Mouse (Mus musculus): ENCODE data around the gene Atp2b2. TPM values are rescaled to one million over a fixed set of nuclear protein-coding genes. Genes with fewer than 3 reads are reported as not detected.

The Atp2b2 gene
- polyA plus RNA-seq, 1 experiment from 2014 or later, result 0.03 TPM

DNA sequence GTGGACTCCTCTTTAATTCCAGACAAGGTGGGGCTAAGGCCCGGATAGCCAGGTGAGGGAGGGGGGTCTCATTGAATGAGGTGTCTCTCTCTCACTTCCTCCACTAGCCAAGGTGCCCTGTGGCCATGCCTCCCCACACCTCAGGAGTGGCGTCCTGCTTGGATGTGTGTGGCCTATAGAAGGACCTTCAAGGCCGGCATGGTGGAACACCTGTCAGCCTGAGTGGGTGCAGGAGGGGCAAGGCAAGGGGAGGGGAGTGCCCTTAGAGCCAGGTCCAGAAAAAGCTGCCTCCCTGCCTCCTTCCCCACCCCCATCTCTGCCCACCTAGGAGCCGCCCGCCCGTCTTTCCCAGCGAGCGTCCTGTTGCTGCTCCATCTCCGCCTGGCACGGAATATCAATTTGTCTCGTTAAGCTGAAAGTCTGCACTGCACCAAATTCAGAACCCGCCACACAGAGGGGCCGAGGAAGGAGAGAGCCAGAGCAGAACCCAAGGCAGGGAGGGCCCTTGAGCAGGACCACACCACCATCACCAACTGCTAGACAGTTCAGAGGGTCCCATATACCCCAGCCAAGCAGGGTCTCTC lies 150.2 kb downstream of the Atp2b2 start:
- peaks cover 16% of the 10 kb centered on the region for H3K4me1 ChIP-seq
- 50% methylated on average over 13 of the region's 13 CpGs for WGBS
- no peak for DNase-seq (ENCODE audit: low spot score)

GRCm38 (mm10) chr6:113891225-113891967 lies 151.0 kb downstream of the Atp2b2 start:
- Histone ChIP-seq H3K36me3 (no peaks in the 10 kb centered on the region), H3K27me3 (ENCODE audit: low read depth, poor library complexity, severe bottlenecking) (peaks cover 74% of the 10 kb centered on the region), H3K4me1 (peaks cover 16% of the 10 kb centered on the region), H3K9me3 (replicated peaks) (no peaks in the 10 kb centered on the region), H3K4me3 (peak overlapping the region; percentile 51), H3K27ac (no peak overlapping the region)
- DNase-seq (ENCODE audit: low spot score), result peak; percentile 55
- under 1% methylated on average over 45 of the region's 49 CpGs for WGBS

More for the DNA sequence above, 150.2 kb downstream of the Atp2b2 start:
- no peak overlapping the region for H3K27ac ChIP-seq
- H3K4me3 ChIP-seq, result no peak overlapping the region
- peaks cover 70% of the 10 kb centered on the region for H3K27me3 ChIP-seq (ENCODE audit: low read depth, poor library complexity, severe bottlenecking)
- no peaks in the 10 kb centered on the region for H3K9me3 ChIP-seq (replicated peaks)
- no peaks in the 10 kb centered on the region for H3K36me3 ChIP-seq

DNA sequence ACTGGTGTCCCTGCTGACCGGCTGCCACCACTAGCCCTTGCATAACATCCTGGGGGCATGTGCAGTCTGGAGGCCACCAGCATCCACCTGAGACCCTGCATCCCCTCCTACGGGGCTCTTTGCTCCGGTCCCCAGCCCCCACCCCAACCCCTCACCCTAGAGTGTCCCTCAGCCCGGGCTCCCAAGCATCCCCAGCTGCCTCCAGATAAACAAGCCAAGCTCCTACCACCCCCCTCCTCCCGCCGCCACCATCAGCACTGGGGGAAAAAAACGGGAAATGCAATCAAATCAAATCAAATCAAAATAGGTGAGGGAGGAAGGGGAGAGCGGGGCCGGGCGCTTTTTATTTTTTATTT lies 151.6 kb downstream of the Atp2b2 start:
- Histone ChIP-seq H3K27me3 (ENCODE audit: low read depth, poor library complexity, severe bottlenecking) (peaks cover 74% of the 10 kb centered on the region), H3K9me3 (replicated peaks) (no peaks in the 10 kb centered on the region), H3K4me1 (peaks cover 16% of the 10 kb centered on the region), H3K36me3 (no peaks in the 10 kb centered on the region), H3K27ac (no peak overlapping the region), H3K4me3 (peak overlapping the region; percentile 51)
- no peak for DNase-seq (ENCODE audit: low spot score)
- 0% methylated on average over 10 of the region's 10 CpGs for WGBS

DNA sequence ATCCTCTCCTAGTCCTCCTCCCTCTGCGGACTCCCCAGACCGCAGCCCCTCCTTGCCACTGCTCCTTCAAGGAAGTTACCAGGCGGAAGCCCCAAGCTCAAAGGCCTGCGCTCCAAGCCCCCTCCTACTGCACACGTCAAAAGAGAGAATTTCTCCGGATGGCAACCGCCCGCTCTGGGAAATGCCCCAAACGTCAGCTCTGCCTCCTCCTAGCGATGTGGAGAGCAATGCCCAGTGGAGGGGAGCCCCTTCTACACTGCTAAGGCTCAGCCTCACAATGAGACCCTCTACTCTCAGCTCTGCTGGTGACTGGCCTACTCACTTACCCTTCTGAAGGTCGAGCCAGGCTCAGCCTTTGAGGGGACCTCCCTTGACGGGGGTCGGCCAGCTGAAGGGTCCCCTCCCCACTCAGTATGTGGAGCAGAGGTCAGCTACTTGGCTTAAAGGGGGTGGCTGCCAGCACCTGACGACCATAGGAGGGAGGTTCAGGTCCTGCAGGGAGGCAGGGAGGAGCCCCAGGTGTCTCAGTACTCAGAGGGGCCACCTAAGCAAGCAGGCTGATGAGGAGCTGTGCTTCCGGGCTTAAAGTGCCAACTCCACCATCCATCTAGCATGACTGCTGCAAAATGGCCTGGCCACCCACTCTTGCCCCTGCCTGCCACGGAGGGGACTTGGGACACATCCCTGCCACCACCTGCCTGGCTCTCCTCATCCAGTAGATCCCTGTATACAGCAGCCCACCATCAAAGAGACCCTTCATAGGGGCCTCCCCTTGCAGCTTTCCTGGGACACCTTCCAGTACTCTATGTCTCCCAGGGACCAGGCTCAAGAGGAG lies 152.2 kb downstream of the Atp2b2 start:
- peaks cover 74% of the 10 kb centered on the region for H3K27me3 ChIP-seq (ENCODE audit: low read depth, poor library complexity, severe bottlenecking)
- WGBS, result 23% methylated on average over 16 of the region's 16 CpGs
- peak overlapping the region; percentile 51 for H3K4me3 ChIP-seq
- H3K27ac ChIP-seq, result no peak overlapping the region
- no peak for DNase-seq (ENCODE audit: low spot score)
- peaks cover 16% of the 10 kb centered on the region for H3K4me1 ChIP-seq
- no peaks in the 10 kb centered on the region for H3K9me3 ChIP-seq (replicated peaks)
- H3K36me3 ChIP-seq, result no peaks in the 10 kb centered on the region

DNA sequence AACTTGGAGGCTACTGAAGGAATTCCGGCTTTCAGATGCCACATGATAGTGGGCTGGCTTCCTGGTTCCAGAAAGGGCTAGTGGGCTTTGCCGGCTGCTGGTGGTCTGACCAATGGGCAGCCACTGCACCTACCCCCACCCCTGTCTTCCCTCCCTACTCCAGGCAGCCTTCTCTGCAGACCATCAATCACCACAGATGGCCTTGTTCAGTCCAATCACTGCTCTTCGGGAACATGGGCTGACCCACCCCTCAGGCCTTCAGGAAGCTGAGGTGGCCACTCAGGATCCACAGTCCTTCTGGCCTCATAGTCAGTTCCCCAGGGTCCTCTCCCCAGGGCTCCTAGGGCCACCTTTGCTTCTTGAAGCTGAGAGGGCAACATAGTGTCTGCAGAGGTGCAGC lies 153.2 kb downstream of the Atp2b2 start:
- no peaks in the 10 kb centered on the region for H3K9me3 ChIP-seq (replicated peaks)
- H3K27ac ChIP-seq, result no peak overlapping the region
- peaks cover 16% of the 10 kb centered on the region for H3K4me1 ChIP-seq
- no peak for DNase-seq (ENCODE audit: low spot score)
- H3K36me3 ChIP-seq, result no peaks in the 10 kb centered on the region
- no peak overlapping the region for H3K4me3 ChIP-seq
- H3K27me3 ChIP-seq (ENCODE audit: low read depth, poor library complexity, severe bottlenecking), result peaks cover 71% of the 10 kb centered on the region
- 59% methylated on average over 3 of the region's 3 CpGs for WGBS

DNA sequence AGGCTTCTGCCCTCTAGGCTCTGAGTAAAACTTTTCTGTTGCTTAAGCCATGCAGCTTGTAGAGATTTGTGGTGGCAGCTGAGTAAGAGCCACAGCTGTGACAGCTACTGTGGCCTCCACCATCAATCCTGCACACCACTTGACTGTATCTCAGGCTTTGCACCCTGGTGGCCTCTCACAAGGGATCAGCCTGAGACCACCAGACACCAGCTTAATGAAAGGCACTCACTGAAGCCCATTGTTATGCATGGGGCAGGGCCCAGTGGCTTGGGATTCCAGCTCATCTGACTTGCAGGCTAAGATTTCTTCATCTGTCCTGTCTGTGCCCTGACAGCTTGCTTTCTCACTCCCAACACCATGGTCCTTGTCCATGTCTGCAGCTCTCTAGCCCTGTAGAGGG lies 155.5 kb downstream of the Atp2b2 start:
- no peaks in the 10 kb centered on the region for H3K36me3 ChIP-seq
- no peak overlapping the region for H3K4me3 ChIP-seq
- no peak overlapping the region for H3K27ac ChIP-seq
- DNase-seq (ENCODE audit: low spot score), result no peak
- H3K27me3 ChIP-seq (ENCODE audit: low read depth, poor library complexity, severe bottlenecking), result peaks cover 49% of the 10 kb centered on the region
- H3K4me1 ChIP-seq, result peaks cover 16% of the 10 kb centered on the region
- H3K9me3 ChIP-seq (replicated peaks), result no peaks in the 10 kb centered on the region

- Histone ChIP-seq H3K9me3 (replicated peaks) (no peaks in the 10 kb centered on the region), H3K27ac (no peak overlapping the region), H3K36me3 (no peaks in the 10 kb centered on the region), H3K4me3 (no peak overlapping the region), H3K4me1 (no peaks in the 10 kb centered on the region; the same call in 1 of the 2 replicates), H3K27me3 (ENCODE audit: low read depth, poor library complexity, severe bottlenecking) (peaks cover 28% of the 10 kb centered on the region)
- no peak for DNase-seq (ENCODE audit: low spot score)
- WGBS, result 84% methylated on average over 4 of the region's 4 CpGs
Observed at GRCm38 (mm10) chr6:113884806-113885205, 157.6 kb downstream of the Atp2b2 start.

DNA sequence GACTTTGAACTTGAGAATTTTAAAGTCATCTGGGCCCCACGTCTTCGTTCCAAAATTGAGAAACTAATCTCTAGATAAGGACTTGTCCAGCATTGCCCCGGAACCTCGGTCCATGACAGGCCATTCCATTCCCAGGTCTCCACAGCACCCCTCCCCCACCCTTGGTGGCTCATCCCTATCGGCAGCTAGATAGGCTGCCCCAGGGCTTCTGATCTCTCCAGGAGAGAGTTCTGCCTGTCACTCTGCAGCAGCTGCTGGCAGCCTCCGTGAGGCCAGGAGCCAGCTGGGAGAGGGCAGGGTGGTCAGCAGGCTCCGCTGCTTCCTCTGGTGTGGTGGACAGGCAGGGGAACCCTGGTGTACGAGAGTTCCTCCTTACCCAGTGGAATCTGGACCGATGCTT lies 159.2 kb downstream of the Atp2b2 start:
- H3K4me3 ChIP-seq, result no peak overlapping the region
- no peak overlapping the region for H3K27ac ChIP-seq
- no peaks in the 10 kb centered on the region for H3K4me1 ChIP-seq
- H3K36me3 ChIP-seq, result no peaks in the 10 kb centered on the region
- 55% methylated on average over 9 of the region's 9 CpGs for WGBS
- peaks cover 12% of the 10 kb centered on the region for H3K27me3 ChIP-seq (ENCODE audit: low read depth, poor library complexity, severe bottlenecking)
- no peak for DNase-seq (ENCODE audit: low spot score)
- no peaks in the 10 kb centered on the region for H3K9me3 ChIP-seq (replicated peaks)

GRCm38 (mm10) chr6:113882396-113882795 lies 160.0 kb downstream of the Atp2b2 start:
- Histone ChIP-seq H3K9me3 (replicated peaks) (no peaks in the 10 kb centered on the region), H3K27ac (no peak overlapping the region), H3K4me1 (no peaks in the 10 kb centered on the region), H3K36me3 (no peaks in the 10 kb centered on the region), H3K27me3 (ENCODE audit: low read depth, poor library complexity, severe bottlenecking) (peaks cover 6% of the 10 kb centered on the region; the same call in 1 of the 2 replicates), H3K4me3 (no peak overlapping the region)
- 69% methylated on average over 7 of the region's 7 CpGs for WGBS
- DNase-seq (ENCODE audit: low spot score), result no peak

DNA sequence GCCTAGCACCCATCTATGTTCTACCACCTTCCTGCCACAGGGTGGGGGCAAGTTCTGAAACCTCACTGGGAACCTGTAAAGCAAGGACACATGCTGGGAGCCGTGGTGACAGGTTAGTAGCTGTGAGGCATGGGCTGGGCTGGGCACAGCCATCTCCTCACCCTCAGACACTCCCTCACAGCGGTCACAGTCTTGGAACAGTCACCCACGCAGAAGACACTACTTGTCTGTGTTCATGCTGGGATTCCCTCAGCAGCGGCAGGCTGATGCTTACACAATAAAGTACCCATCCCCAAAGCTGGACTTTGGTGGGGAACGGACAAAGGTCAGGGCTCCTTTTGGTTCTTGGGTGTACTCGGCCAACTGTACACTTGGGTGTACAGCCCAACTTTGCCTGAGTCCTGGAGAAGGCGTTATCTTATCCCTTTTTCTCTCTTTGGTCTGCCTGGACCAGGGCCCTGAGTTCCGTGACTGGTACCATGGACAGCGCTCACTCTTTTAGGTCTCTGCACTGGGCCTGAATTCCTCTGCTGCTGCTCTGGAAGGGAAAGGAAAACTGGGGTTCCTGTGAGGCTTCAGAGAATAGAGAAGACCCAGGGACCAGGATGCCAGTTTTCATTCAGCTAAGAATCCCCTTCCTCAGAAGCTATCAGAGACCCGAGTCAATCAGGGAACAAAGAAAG lies 160.7 kb downstream of the Atp2b2 start:
- H3K27me3 ChIP-seq (ENCODE audit: low read depth, poor library complexity, severe bottlenecking), result no peaks in the 10 kb centered on the region
- H3K4me1 ChIP-seq, result no peaks in the 10 kb centered on the region
- DNase-seq (ENCODE audit: low spot score), result peak; percentile 71
- H3K4me3 ChIP-seq, result no peak overlapping the region
- H3K27ac ChIP-seq, result no peak overlapping the region
- 55% methylated on average over 10 of the region's 10 CpGs for WGBS
- no peaks in the 10 kb centered on the region for H3K9me3 ChIP-seq (replicated peaks)
- no peaks in the 10 kb centered on the region for H3K36me3 ChIP-seq

GRCm38 (mm10) chr6:113879366-113879765 lies 163.0 kb downstream of the Atp2b2 start:
- no peaks in the 10 kb centered on the region for H3K36me3 ChIP-seq
- no peak overlapping the region for H3K27ac ChIP-seq
- H3K4me3 ChIP-seq, result no peak overlapping the region
- WGBS, result 66% methylated on average over 3 of the region's 3 CpGs
- H3K27me3 ChIP-seq (ENCODE audit: low read depth, poor library complexity, severe bottlenecking), result no peaks in the 10 kb centered on the region
- H3K9me3 ChIP-seq (replicated peaks), result no peaks in the 10 kb centered on the region
- no peak for DNase-seq (ENCODE audit: low spot score)
- no peaks in the 10 kb centered on the region for H3K4me1 ChIP-seq

DNA sequence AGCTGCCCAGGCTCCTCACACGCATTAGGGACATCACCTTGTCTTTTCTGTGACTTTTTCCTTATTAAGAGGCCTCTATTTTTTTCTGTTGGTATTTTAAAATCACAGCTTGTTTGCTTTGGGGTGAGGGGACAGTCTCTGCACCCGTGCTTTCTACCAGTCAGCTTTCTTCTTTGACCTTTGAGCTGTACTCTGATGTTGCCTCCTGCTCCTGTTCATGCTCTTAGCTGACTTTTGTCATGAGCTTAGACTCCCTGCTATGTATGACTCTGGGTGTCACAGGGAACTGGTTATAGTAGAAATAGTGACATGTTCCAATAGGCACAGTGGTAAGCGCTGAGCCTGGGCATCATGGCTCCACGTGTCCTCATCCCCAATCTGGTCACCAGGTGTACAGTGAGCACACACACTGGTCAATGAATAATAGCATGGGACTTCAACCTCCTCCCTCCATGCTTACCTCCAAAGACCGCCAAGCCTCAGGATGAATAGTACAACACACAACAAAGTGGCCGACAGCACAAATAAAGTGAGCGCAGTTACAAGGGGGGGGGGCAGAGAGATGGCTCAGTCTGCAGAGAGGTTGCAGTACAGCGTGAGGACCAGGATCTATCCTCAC lies 163.8 kb downstream of the Atp2b2 start:
- 93% methylated on average over 8 of the region's 8 CpGs for WGBS
- Histone ChIP-seq H3K9me3 (replicated peaks) (no peaks in the 10 kb centered on the region), H3K27me3 (ENCODE audit: low read depth, poor library complexity, severe bottlenecking) (no peaks in the 10 kb centered on the region), H3K4me1 (no peaks in the 10 kb centered on the region), H3K27ac (no peak overlapping the region), H3K36me3 (no peaks in the 10 kb centered on the region), H3K4me3 (no peak overlapping the region)
- no peak for DNase-seq (ENCODE audit: low spot score)

Data from limb, embryonic 10.5 days (tissue).